8 mouse cellular contexts compared by ENCODE assay signal in the genomic region with DNA sequence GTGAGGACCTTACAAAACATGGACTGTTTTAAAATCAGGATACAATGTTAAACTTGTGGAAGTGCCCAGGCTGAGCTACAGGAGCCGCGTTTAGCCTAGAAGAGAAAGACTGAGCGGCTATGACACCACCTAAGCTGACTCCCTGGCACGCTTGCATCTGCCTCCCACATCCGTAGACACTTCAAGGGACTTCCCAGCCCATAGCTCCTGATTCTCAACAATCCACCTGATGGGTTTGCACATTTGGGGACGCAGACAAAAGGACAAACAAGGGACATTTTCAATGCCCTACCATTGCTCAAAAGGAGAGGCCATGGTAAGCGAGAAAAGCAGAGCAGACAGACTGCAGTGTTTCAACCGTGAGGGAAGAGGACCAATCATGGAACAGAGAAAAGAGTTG. TPM values are rescaled to one million over a fixed set of nuclear protein-coding genes. Genes with fewer than 3 reads are reported as not detected.
DNase-seq lines count a peak whose midpoint lies in the region; ATAC-seq lines count a peak whose summit lies in the region.

No protein-coding gene starts in this region.

- H3K4me3 ChIP-seq in kidney, embryonic 14.5 days (ENCODE audit: low read length) = peak overlapping the region; percentile 78
- peak overlapping the region; percentile 90 for H3K4me3 ChIP-seq in embryonic facial prominence, embryonic 10.5 days
- peak overlapping the region; percentile 95 for H3K4me3 ChIP-seq in hindbrain, embryonic 15.5 days
- peak overlapping the region; percentile 97 for H3K4me3 ChIP-seq in midbrain, embryonic 15.5 days

- peaks cover 19% of the 10 kb centered on the region; the same call in 1 of the 2 replicates for H3K4me1 ChIP-seq in kidney, embryonic 14.5 days (ENCODE audit: control insufficient read depth, insufficient read depth, low read length)
- H3K4me1 ChIP-seq in embryonic facial prominence, embryonic 10.5 days = peaks cover 46% of the 10 kb centered on the region
- peaks cover 33% of the 10 kb centered on the region for H3K4me1 ChIP-seq in hindbrain, embryonic 15.5 days (replicated peaks)
- peaks cover 41% of the 10 kb centered on the region for H3K4me1 ChIP-seq in midbrain, embryonic 15.5 days

- no peak overlapping the region for H3K27ac ChIP-seq in kidney, embryonic 14.5 days (ENCODE audit: low read depth, low read length)
- H3K27ac ChIP-seq in embryonic facial prominence, embryonic 10.5 days (replicated peaks) = no peak overlapping the region
- H3K27ac ChIP-seq in hindbrain, embryonic 15.5 days (replicated peaks) = peak overlapping the region; percentile 55; the same call in 1 of the 2 replicates
- peak overlapping the region; percentile 100; the same call in 1 of the 2 replicates for H3K27ac ChIP-seq in midbrain, embryonic 15.5 days

- no peaks in the 10 kb centered on the region; the same call in 1 of the 2 replicates for H3K36me3 ChIP-seq in kidney, embryonic 14.5 days (ENCODE audit: control insufficient read depth, insufficient read depth, low read length)
- H3K36me3 ChIP-seq in embryonic facial prominence, embryonic 10.5 days (replicated peaks) = peaks cover 52% of the 10 kb centered on the region
- peaks cover 6% of the 10 kb centered on the region; the same call in 1 of the 2 replicates for H3K36me3 ChIP-seq in hindbrain, embryonic 15.5 days
- H3K36me3 ChIP-seq in midbrain, embryonic 15.5 days (replicated peaks) = 0 out of 2 replicates have a peak, but pooled peaks cover 8% of the 10 kb centered on the region

- peak overlapping the region; percentile 96 for H3K4me2 ChIP-seq in kidney, embryonic 14.5 days (replicated peaks; ENCODE audit: low read depth, low read length)
- H3K4me2 ChIP-seq in hindbrain, embryonic 15.5 days = peak overlapping the region; percentile 88
- H3K4me2 ChIP-seq in midbrain, embryonic 15.5 days = peak overlapping the region; percentile 65

- no peak for DNase-seq in kidney, adult 11 months
- no peak for DNase-seq in embryonic facial prominence, embryonic 10.5 days (ENCODE audit: low spot score)
- no peak for DNase-seq in c-Kit-positive CD71-positive TER-119-positive erythroid progenitor cells, embryonic 14.5 days (ENCODE audit: low spot score)
- DNase-seq in ovary, postnatal 36 days (ENCODE audit: low spot score) = no peak
- DNase-seq in right cerebral cortex, postnatal 36 days (ENCODE audit: low spot score in 2 of 2) = no peak

- 54% methylated on average over 8 of the region's 8 CpGs for WGBS in kidney, embryonic 14.5 days
- 74% methylated on average over 8 of the region's 8 CpGs for WGBS in embryonic facial prominence, embryonic 10.5 days
- WGBS in hindbrain, embryonic 15.5 days = 47% methylated on average over 8 of the region's 8 CpGs
- 55% methylated on average over 8 of the region's 8 CpGs for WGBS in midbrain, embryonic 15.5 days

- peak overlapping the region; percentile 95; the same call in 1 of the 2 replicates for H3K9ac ChIP-seq in kidney, embryonic 14.5 days (ENCODE audit: low read depth, low read length)
- peak overlapping the region; percentile 100 for H3K9ac ChIP-seq in hindbrain, embryonic 15.5 days
- H3K9ac ChIP-seq in midbrain, embryonic 15.5 days = peak overlapping the region; percentile 100

- ATAC-seq in kidney, embryonic 14.5 days (ENCODE audit: low FRiP score, low TSS enrichment) = no peak
- no peak for ATAC-seq in hindbrain, embryonic 15.5 days (ENCODE audit: low FRiP score, low read depth)
- no peak for ATAC-seq in midbrain, embryonic 15.5 days (replicated peaks)

- H3K9me3 ChIP-seq in kidney, embryonic 14.5 days (ENCODE audit: control insufficient read depth, low read length) = no peaks in the 10 kb centered on the region
- peaks cover 21% of the 10 kb centered on the region for H3K9me3 ChIP-seq in embryonic facial prominence, embryonic 10.5 days
- H3K9me3 ChIP-seq in hindbrain, embryonic 15.5 days = no peaks in the 10 kb centered on the region
- no peaks in the 10 kb centered on the region for H3K9me3 ChIP-seq in midbrain, embryonic 15.5 days

- no peaks in the 10 kb centered on the region for H3K27me3 ChIP-seq in kidney, embryonic 14.5 days (ENCODE audit: control insufficient read depth, insufficient read depth, low read length)
- no peaks in the 10 kb centered on the region for H3K27me3 ChIP-seq in embryonic facial prominence, embryonic 10.5 days (replicated peaks; ENCODE audit: low read depth, poor library complexity, severe bottlenecking)
- H3K27me3 ChIP-seq in hindbrain, embryonic 15.5 days = no peaks in the 10 kb centered on the region
- H3K27me3 ChIP-seq in midbrain, embryonic 15.5 days (replicated peaks) = no peaks in the 10 kb centered on the region

RNA-seq across cellular contexts. Expression of a gene that starts 3.1 kb away (rescaled TPM):
- polyA plus RNA-seq in kidney, embryonic 14.5 days (2014; fragmentation: Nextera tagmentation; extraction: Ambion mirVana) = 75.4 and 98.8 TPM in 2 replicates
- 120 and 124 TPM in 2 replicates for polyA plus RNA-seq in embryonic facial prominence, embryonic 10.5 days (2016; fragmentation: Nextera tagmentation; extraction: Ambion mirVana)
- 134 and 138 TPM in 2 replicates for polyA plus RNA-seq in hindbrain, embryonic 15.5 days (2015; fragmentation: Nextera tagmentation; extraction: Ambion mirVana)
- 132 and 144 TPM in 2 replicates for polyA plus RNA-seq in midbrain, embryonic 15.5 days (2015; fragmentation: Nextera tagmentation; extraction: Ambion mirVana)

RNA-seq across cellular contexts. Expression of a gene that starts 59.9 kb away (rescaled TPM):
- 102 and 177 TPM in 2 replicates for polyA plus RNA-seq in kidney, embryonic 14.5 days (2014; fragmentation: Nextera tagmentation; extraction: Ambion mirVana)
- 179 TPM in 2 replicates for polyA plus RNA-seq in embryonic facial prominence, embryonic 10.5 days (2016; fragmentation: Nextera tagmentation; extraction: Ambion mirVana)
- 102 and 108 TPM in 2 replicates for polyA plus RNA-seq in hindbrain, embryonic 15.5 days (2015; fragmentation: Nextera tagmentation; extraction: Ambion mirVana)
- polyA plus RNA-seq in midbrain, embryonic 15.5 days (2015; fragmentation: Nextera tagmentation; extraction: Ambion mirVana) = 121 and 125 TPM in 2 replicates

Comparison
In these comparisons a context has a peak if more than half of its experiments do, and no peak if none do; other contexts are left out.
1. H3K27ac ChIP-seq: peak in hindbrain, embryonic 15.5 days (single experiment) and midbrain, embryonic 15.5 days (single experiment); none in kidney, embryonic 14.5 days (single experiment) and embryonic facial prominence, embryonic 10.5 days (single experiment).
2. Peak in every context shown above with its lines, with median percentiles within 50 percentile points of each other: H3K4me2 ChIP-seq, H3K4me3 ChIP-seq and H3K9ac ChIP-seq.